Mouse (Mus musculus) cerebellum, adult 11-12 months (tissue): ENCODE results near the gene Rps28.

ENCODE experiments used
- DNase-seq: peaks from one replicate; pipeline ENCODE4 v3.0.0; 2022

Rps28 gene

DNA sequence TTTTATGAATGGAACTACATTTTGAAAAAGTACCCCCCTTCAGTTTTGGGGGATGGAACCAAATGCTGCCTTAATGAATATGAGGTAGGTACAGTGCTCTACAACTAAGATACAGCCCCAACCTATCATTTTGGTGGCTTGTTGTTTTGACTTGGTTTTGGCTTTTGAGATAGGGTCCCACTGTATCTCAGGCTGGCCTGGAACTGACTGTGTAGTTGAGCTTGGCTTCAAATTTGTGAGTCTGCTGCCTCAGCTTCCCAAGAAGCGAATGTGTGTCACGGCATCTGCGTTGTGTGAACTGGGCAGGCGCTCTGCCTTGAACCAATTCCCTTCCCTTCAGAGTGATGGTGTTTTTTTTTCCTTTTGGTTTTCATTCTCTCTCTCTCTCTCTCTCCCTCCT is 52.7 kb downstream of the Rps28 start:
- no peak for DNase-seq
